Mouse (Mus musculus) liver, postnatal 0 days (tissue): ENCODE measurements around the gene Trim41.

Source experiments
- CTCF ChIP-seq: sonication (generic); IDR thresholded peaks from 2 replicates; pipeline ENCODE4 v1.5.1; 2016; ENCODE audit warnings: antibody characterized with exemption, low read depth
- EP300 ChIP-seq: IDR thresholded peaks from 2 replicates; pipeline ENCODE4 v1.6.1; 2016; ENCODE audit warnings: antibody characterized with exemption, low read depth, mild to moderate bottlenecking

GRCm38 (mm10) chr11:48787455-48788211 is 29.5 kb downstream of the Trim41 start:
- TF ChIP-seq EP300 (no peak), CTCF (no peak)
